Mouse (Mus musculus): Measurements from ENCODE around the gene Sgca.

DNA sequence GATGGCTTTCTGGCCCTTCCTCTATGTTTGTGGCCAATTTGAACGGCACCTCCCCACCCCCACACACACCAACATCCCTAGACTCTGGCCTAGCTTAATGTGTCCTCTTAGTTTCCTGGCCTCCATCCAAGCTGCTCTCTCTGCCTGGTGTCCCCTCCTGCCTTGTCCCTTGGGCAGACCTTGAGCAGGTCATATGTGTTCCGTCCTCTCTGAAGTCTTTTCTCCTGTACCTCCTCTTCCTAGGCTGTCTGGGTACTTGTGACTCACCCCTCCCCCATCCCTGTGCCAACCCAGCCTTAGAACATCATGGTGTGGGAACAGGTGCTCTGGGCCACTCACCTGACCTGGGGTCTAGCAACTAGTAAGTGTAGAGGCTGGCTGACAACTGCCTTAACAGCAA is 1.2 kb downstream of the Sgca start:
- TF ChIP-seq CTCF (IDR thresholded peaks at IDR 0.05; ENCODE audit: low read depth) (no peak), EP300 (IDR thresholded peaks at IDR 0.05; ENCODE audit: low read depth) (no peak)

All from heart, postnatal 0 days (tissue).